Mouse (Mus musculus): ENCODE results near the gene Emd. TPM values are rescaled to one million over a fixed set of nuclear protein-coding genes. Genes with fewer than 3 reads are reported as not detected.

Gene Emd
- polyA plus RNA-seq, 1 experiment from 2014 or later = 16.5 TPM

Small RNAs within 50 kb of the gene (microRNA-seq; reads per million reads assigned to microRNA genes)
- not detected for gene Mir7091

Other genes starting within 250 kb of the Emd start
- 48.2 and 51.2 TPM in 2 replicates for gene Irak1, start 230.8 kb upstream of the Emd start, polyA plus RNA-seq (2016; fragmentation: Nextera tagmentation; extraction: Ambion mirVana)
- not detected in 2 replicates for gene Opn1mw, start 127.2 kb upstream of the Emd start, polyA plus RNA-seq (2016; fragmentation: Nextera tagmentation; extraction: Ambion mirVana)
- 14.4 and 14.5 TPM in 2 replicates for gene Mecp2, start 119.3 kb upstream of the Emd start, polyA plus RNA-seq (2016; fragmentation: Nextera tagmentation; extraction: Ambion mirVana)
- not detected in 2 replicates for gene Tex28, start 86.8 kb upstream of the Emd start, polyA plus RNA-seq (2016; fragmentation: Nextera tagmentation; extraction: Ambion mirVana)
- 0.10 TPM in 1 of 2 replicates, not detected in the other for gene Tktl1, start 77.4 kb upstream of the Emd start, polyA plus RNA-seq (2016; fragmentation: Nextera tagmentation; extraction: Ambion mirVana)
- 158 and 170 TPM in 2 replicates for gene Flna, start 4.9 kb upstream of the Emd start, polyA plus RNA-seq (2016; fragmentation: Nextera tagmentation; extraction: Ambion mirVana)
- 527 and 575 TPM in 2 replicates for gene Rpl10, start 16.1 kb downstream of the Emd start, polyA plus RNA-seq (2016; fragmentation: Nextera tagmentation; extraction: Ambion mirVana)
- 86.7 and 93.3 TPM in 2 replicates for gene Taz, start 27.2 kb downstream of the Emd start, polyA plus RNA-seq (2016; fragmentation: Nextera tagmentation; extraction: Ambion mirVana)
- 3.9 and 5.7 TPM in 2 replicates for gene Dnase1l1, start 27.6 kb downstream of the Emd start, polyA plus RNA-seq (2016; fragmentation: Nextera tagmentation; extraction: Ambion mirVana)
- gene Atp6ap1, start 42.4 kb downstream of the Emd start, polyA plus RNA-seq (2016; fragmentation: Nextera tagmentation; extraction: Ambion mirVana) = 151 and 161 TPM in 2 replicates
- 706 and 748 TPM in 2 replicates for gene Gdi1, start 50.3 kb downstream of the Emd start, polyA plus RNA-seq (2016; fragmentation: Nextera tagmentation; extraction: Ambion mirVana)
- 54.5 and 64.5 TPM in 2 replicates for gene Fam50a, start 58.3 kb downstream of the Emd start, polyA plus RNA-seq (2016; fragmentation: Nextera tagmentation; extraction: Ambion mirVana)
- 47.0 and 54.6 TPM in 2 replicates for gene Plxna3, start 74.4 kb downstream of the Emd start, polyA plus RNA-seq (2016; fragmentation: Nextera tagmentation; extraction: Ambion mirVana)
- gene Lage3, start 98.9 kb downstream of the Emd start, polyA plus RNA-seq (2016; fragmentation: Nextera tagmentation; extraction: Ambion mirVana) = 83.2 and 89.6 TPM in 2 replicates
- gene Ubl4a, start 118.5 kb downstream of the Emd start, polyA plus RNA-seq (2016; fragmentation: Nextera tagmentation; extraction: Ambion mirVana) = 61.1 and 63.7 TPM in 2 replicates
- 8.3 and 8.4 TPM in 2 replicates for gene Slc10a3, start 118.7 kb downstream of the Emd start, polyA plus RNA-seq (2016; fragmentation: Nextera tagmentation; extraction: Ambion mirVana)
- gene Fam3a, start 138.6 kb downstream of the Emd start, polyA plus RNA-seq (2016; fragmentation: Nextera tagmentation; extraction: Ambion mirVana) = 27.3 and 31.5 TPM in 2 replicates
- 19.9 and 21.2 TPM in 2 replicates for gene Ikbkg, start 138.6 kb downstream of the Emd start, polyA plus RNA-seq (2016; fragmentation: Nextera tagmentation; extraction: Ambion mirVana)
- gene G6pdx, start 174.5 kb downstream of the Emd start, polyA plus RNA-seq (2016; fragmentation: Nextera tagmentation; extraction: Ambion mirVana) = 47.6 and 57.4 TPM in 2 replicates
- gene Gm6880, start 226.7 kb downstream of the Emd start, polyA plus RNA-seq (2016; fragmentation: Nextera tagmentation; extraction: Ambion mirVana) = not detected in 2 replicates

Measured in neural tube, embryonic 12.5 days (tissue).